Mouse (Mus musculus): ENCODE measurements around the gene Gpr63.

DNA sequence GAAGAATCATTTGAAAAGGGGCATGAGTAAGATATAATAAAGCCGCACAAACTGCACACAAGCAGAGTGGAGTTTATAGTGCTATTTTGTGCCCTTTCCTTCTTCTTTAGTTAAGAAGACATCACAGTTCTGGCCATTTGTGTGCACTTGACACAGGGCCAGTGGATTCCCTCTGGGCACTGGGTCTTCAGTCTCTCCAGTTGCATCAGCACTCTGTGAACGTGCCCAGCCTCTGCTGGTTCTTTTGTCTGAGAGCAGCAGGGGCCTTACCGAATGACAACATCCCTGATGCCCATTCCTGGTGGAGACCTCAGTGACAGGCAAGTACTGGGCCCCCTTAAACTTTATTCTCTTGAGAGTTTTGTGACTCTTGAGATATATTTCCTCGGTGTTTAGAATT is 12.4 kb downstream of the Gpr63 start:
- TF ChIP-seq CTCF (conservative IDR thresholded peaks at IDR 0.05; ENCODE audit: insufficient read depth, insufficient read length, low read depth, low read length) (no peak), POLR2A (IDR thresholded peaks at IDR 0.05; ENCODE audit: low read depth, low read length) (no peak)
